Mouse (Mus musculus) heart, postnatal 14 days (tissue): Measurements from ENCODE around the gene Cog7. TPM values are rescaled to one million over a fixed set of nuclear protein-coding genes. Genes with fewer than 3 reads are reported as not detected.

ENCODE experiments used
- DNase-seq, 2 experiments: peaks; one replicate each; pipeline ENCODE4 v3.0.0; 2021 to 2022
- intact Hi-C: fragments of 180-260 bp; cut with DNase I; formaldehyde crosslinking; loops from one replicate; pipeline ENCODE4 v1.15.1; 2025
- total RNA-seq, 2 experiments: library from RNA; stranded (reverse); gene quantifications; 2 replicates each; pipeline ENCODE4 v1.2.3; 2021

Gene Cog7
- total RNA-seq, 2 experiments from 2014 or later = 15.3 to 16.0 TPM

GRCm38 (mm10) chr7:121902757-121903411 is 78.6 kb downstream of the Cog7 start:
- peak in 1 of 2 experiments; percentile 29 for DNase-seq
- intact Hi-C loops = no loop called here

GRCm38 (mm10) chr7:121899940-121900339 is 81.6 kb downstream of the Cog7 start:
- intact Hi-C loops = loop anchor here (5.0 kb wide), 1 partner anchor 62 kb away; no protein-coding TSS in a partner anchor
- no peak for DNase-seq

GRCm38 (mm10) chr7:121899311-121899710 is 82.2 kb downstream of the Cog7 start:
- peak; percentile 33 to 55 for DNase-seq
- intact Hi-C loops = loop anchor here (5.0 kb wide), 1 partner anchor 63 kb away; no protein-coding TSS in a partner anchor

- DNase-seq = no peak
- intact Hi-C loops = loop anchor here (5.0 kb wide), 1 partner anchor 66 kb away; no protein-coding TSS in a partner anchor
Observed at GRCm38 (mm10) chr7:121896689-121897088, 84.8 kb downstream of the Cog7 start.

GRCm38 (mm10) chr7:121890636-121891360 is 90.7 kb downstream of the Cog7 start:
- intact Hi-C loops = no loop called here
- DNase-seq = no peak

GRCm38 (mm10) chr7:121880246-121880645 is 101.3 kb downstream of the Cog7 start:
- intact Hi-C loops = no loop called here

GRCm38 (mm10) chr7:121874784-121875183 is 106.7 kb downstream of the Cog7 start:
- no peak for DNase-seq
- intact Hi-C loops = no loop called here

More at GRCm38 (mm10) chr7:121880246-121880645, 101.3 kb downstream of the Cog7 start:
- DNase-seq = no peak

GRCm38 (mm10) chr7:121873998-121874397 is 107.5 kb downstream of the Cog7 start:
- no peak for DNase-seq

GRCm38 (mm10) chr7:121871631-121872030 is 109.9 kb downstream of the Cog7 start:
- intact Hi-C loops = no loop called here
- DNase-seq = no peak

More at GRCm38 (mm10) chr7:121873998-121874397, 107.5 kb downstream of the Cog7 start:
- intact Hi-C loops = no loop called here

- intact Hi-C loops = no loop called here
- DNase-seq = no peak
Observed at GRCm38 (mm10) chr7:121864858-121865585, 116.5 kb downstream of the Cog7 start, which contains the start of gene Scnn1b. TSS of gene Scnn1b (plus strand) at chr7:121865038.

- intact Hi-C loops = no loop called here
- DNase-seq = no peak
Observed at GRCm38 (mm10) chr7:121858939-121859338, 122.6 kb downstream of the Cog7 start.

GRCm38 (mm10) chr7:121857177-121857884 is 124.2 kb downstream of the Cog7 start:
- intact Hi-C loops = no loop called here
- DNase-seq = no peak

- intact Hi-C loops = loop anchor here (10.0 kb wide), 1 partner anchor 114 kb away; the partner anchor contains the start of gene Scnn1g
- DNase-seq = no peak
Observed at GRCm38 (mm10) chr7:121848537-121849168, 132.9 kb downstream of the Cog7 start.

GRCm38 (mm10) chr7:121845964-121846363 is 135.5 kb downstream of the Cog7 start:
- intact Hi-C loops = loop anchor here (10.0 kb wide), 1 partner anchor 111 kb away; the partner anchor contains the start of gene Scnn1g

GRCm38 (mm10) chr7:121842234-121842633 is 139.3 kb downstream of the Cog7 start:
- DNase-seq = no peak

More at GRCm38 (mm10) chr7:121845964-121846363, 135.5 kb downstream of the Cog7 start:
- no peak for DNase-seq

GRCm38 (mm10) chr7:121840810-121841209 is 140.7 kb downstream of the Cog7 start:
- peak; percentile 27 to 51 for DNase-seq
- intact Hi-C loops = loop anchor here (10.0 kb wide), 1 partner anchor 106 kb away; the partner anchor contains the start of gene Scnn1g

More at GRCm38 (mm10) chr7:121842234-121842633, 139.3 kb downstream of the Cog7 start:
- intact Hi-C loops = loop anchor here (10.0 kb wide), 1 partner anchor 107 kb away; the partner anchor contains the start of gene Scnn1g

GRCm38 (mm10) chr7:121836827-121837226 is 144.7 kb downstream of the Cog7 start:
- intact Hi-C loops = no loop called here
- DNase-seq = no peak

GRCm38 (mm10) chr7:121835392-121835791 is 146.1 kb downstream of the Cog7 start:
- DNase-seq = no peak
- intact Hi-C loops = no loop called here
